Mouse (Mus musculus): ENCODE results near the gene H2-Q4. TPM values are rescaled to one million over a fixed set of nuclear protein-coding genes. Genes with fewer than 3 reads are reported as not detected.
"Not testable (repeated sequence)": the region's sequence is repeated elsewhere in the genome, so short reads cannot be mapped to it uniquely, and the experiment has no call there.

The H2-Q4 gene
- polyA plus RNA-seq, 1 experiment = 13.7 TPM

DNA sequence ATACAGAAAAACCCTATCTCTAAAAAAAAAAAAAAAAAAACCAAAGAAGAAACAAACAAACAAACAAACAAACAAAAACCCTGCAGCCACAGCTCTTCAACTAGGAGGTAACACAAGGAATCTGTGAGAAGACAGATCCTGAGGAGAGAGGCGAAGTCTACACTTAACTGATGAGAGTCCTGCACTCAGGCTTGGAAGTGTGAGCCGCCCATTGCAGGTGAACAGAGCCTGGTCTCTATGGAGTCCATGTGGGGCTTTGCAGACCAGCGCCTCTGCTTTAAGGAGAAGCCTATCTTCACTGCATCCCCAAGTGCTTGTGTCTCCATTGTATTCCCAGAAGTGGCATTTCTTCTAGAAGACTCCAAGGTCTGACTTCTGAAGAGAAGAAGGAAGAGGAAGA, 44.7 kb downstream of the H2-Q4 start:
- H3K27ac ChIP-seq (ENCODE audit: insufficient read depth, low read length); H3K4me3 ChIP-seq (ENCODE audit: insufficient read depth, low read length); H3K4me1 ChIP-seq (ENCODE audit: control insufficient read depth, insufficient read depth, low read length): not testable (repeated sequence)

DNA sequence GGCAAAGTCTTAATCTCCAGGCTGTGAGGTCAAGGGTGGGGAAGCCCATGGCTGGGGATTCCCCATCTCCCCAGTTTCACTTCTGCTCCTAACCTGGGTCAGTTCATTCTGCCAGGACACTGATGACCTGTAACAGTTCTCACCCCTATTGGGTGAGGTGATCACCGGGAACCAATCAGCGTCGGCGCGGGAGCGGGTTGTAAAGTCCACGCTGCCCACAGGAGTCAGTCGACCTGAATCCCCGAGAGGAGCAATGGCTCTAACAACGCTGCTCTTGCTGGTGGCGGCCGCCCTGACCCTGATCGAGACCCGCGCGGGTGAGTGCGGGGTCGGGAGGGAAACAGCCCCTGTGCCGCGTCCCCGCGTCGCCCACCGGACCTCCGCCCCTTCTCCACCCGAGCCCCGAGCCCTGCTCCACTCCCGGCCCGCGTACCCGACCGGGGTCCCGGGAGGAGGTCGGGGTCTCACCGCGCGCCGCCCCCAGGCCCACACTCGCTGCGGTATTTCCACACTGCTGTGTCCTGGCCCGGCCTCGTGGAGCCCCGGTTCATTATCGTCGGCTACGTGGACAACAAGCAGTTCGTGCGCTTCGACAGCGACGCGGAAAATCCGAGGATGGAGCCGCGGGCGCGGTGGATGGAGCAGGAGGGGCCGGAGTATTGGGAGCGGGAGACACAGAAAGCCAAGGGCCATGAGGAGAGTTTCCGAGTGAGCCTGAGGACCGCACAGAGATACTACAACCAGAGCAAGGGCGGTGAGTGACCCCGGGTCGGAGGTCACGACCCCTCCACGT, 45.4 kb downstream of the H2-Q4 start, which contains the start of gene H2-Q6:
H2-Q6 (plus strand) TSS at position 227 of the 793 bp plus-strand sequence.
- H3K4me3 ChIP-seq (ENCODE audit: insufficient read depth, low read length); H3K27ac ChIP-seq (ENCODE audit: insufficient read depth, low read length): not testable (repeated sequence)

DNA sequence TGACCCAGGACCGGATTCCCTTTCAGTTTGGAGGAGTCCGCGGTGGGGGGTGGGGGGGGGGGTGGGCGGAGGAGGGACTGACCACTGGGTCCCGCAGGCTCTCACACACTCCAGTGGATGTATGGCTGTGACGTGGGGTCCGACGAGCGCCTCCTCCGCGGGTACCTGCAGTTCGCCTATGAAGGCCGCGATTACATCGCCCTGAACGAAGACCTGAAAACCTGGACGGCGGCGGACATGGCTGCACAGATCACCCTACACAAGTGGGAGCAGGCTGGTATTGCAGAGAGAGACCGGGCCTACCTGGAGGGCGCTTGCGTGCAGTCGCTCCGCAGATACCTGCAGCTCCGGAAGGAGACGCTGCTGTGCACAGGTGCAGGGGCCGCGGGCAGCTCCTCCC, 46.1 kb downstream of the H2-Q4 start:
- not testable (repeated sequence) for H3K4me1 ChIP-seq (ENCODE audit: control insufficient read depth, insufficient read depth, low read length); H3K27ac ChIP-seq (ENCODE audit: insufficient read depth, low read length); H3K4me3 ChIP-seq (ENCODE audit: insufficient read depth, low read length)

More for the DNA sequence above, 45.4 kb downstream of the H2-Q4 start, which contains the start of gene H2-Q6:
- H3K4me1 ChIP-seq (ENCODE audit: control insufficient read depth, insufficient read depth, low read length) = not testable (repeated sequence)

DNA sequence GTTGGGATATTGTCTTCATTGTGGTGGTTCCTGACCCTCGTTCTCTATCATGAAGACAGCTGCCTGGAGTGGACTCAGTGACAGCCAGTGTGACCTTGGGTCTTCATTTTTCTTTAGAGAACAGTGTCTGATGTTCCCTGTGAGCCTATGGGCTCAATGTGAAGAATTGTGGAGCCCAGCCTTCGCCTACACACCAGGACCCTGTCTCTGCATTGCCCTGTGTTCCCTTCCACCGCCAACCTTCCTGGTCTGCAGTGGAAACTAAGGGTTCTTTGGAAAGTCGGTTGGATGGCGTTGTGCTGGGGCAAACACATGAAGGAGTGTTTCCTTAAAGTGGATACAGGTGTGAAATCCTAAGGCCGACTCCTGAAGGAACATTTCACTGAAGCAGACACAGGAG, 49.5 kb downstream of the H2-Q4 start:
- H3K27ac ChIP-seq (ENCODE audit: insufficient read depth, low read length); H3K4me1 ChIP-seq (ENCODE audit: control insufficient read depth, insufficient read depth, low read length); H3K4me3 ChIP-seq (ENCODE audit: insufficient read depth, low read length): not testable (repeated sequence)

DNA sequence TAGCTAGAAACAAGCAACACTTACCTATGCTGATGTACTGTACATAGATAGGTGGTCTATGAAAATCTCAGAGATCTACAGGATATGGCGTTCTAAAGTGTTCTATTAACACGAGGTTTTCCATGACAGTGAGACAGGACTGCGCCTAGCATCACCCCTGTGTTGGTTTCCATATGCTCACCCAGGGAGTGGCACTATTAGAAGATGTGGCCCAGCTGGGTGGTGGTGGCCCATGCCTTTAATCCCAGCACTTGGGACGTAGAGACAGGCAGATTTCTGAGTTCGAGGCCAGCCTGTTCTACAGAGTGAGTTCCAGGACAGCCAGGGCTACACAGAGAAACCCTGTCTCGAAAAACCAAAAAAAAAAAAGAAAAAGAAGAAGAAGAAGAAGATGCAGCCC, 51.3 kb downstream of the H2-Q4 start:
- not testable (repeated sequence) for H3K4me1 ChIP-seq (ENCODE audit: control insufficient read depth, insufficient read depth, low read length); H3K4me3 ChIP-seq (ENCODE audit: insufficient read depth, low read length); H3K27ac ChIP-seq (ENCODE audit: insufficient read depth, low read length)

DNA sequence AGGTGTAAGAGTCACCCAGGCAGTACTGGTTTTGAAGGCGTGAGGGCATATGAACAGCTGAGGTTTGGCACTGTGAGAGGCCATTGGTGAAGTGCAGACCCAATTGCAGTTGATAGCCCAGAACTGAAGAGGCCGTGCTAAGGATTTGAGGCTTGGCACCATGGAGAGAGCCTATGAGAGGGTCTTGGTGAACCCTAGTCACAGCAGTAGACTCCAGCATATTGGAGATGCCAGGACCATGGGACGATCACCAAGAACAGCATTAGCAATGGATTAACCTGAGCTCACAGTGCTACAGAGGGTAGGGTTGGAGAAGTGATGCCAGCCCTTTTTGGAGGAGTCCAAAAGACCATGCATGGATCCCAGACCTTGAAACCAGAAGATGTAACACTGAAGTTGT, 52.8 kb downstream of the H2-Q4 start:
- not testable (repeated sequence) for H3K27ac ChIP-seq (ENCODE audit: insufficient read depth, low read length); H3K4me3 ChIP-seq (ENCODE audit: insufficient read depth, low read length); H3K4me1 ChIP-seq (ENCODE audit: control insufficient read depth, insufficient read depth, low read length)

DNA sequence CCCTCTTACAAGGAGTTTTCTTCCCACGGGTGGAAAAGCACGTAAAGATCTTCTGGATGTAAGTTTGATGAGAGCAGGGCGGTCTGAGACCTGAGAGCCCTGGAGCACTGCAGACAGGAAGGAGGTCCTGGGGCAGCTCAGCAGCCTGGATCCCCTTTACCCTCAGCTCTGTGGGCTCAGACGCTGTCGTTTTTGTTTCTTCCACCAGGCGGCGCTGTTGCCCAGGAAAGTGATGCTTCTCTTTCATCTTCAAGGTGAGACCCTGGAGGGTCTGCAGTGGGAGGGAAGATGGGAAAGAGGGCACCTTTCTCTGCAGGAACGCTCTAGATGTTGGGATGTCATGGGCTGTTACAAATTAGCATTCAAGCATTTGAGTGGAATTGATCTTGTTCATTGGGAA, 55.4 kb downstream of the H2-Q4 start:
- H3K27ac ChIP-seq (ENCODE audit: insufficient read depth, low read length); H3K4me1 ChIP-seq (ENCODE audit: control insufficient read depth, insufficient read depth, low read length); H3K4me3 ChIP-seq (ENCODE audit: insufficient read depth, low read length): not testable (repeated sequence)

Other genes with a start within 250 kb of the H2-Q4 start
- 0.48 TPM in 1 of 2 replicates, not detected in the other for gene Apom, start 247.6 kb upstream of the H2-Q4 start, polyA plus RNA-seq (2011; ENCODE audit: insufficient read length, low read depth, missing spikeins)
- gene Bag6, start 244.4 kb upstream of the H2-Q4 start, polyA plus RNA-seq (2011; ENCODE audit: insufficient read length, low read depth, missing spikeins) = 193 and 196 TPM in 2 replicates
- gene Prrc2a, start 214.7 kb upstream of the H2-Q4 start, polyA plus RNA-seq (2011; ENCODE audit: insufficient read length, low read depth, missing spikeins) = 174 and 183 TPM in 2 replicates
- not detected in 2 replicates for gene Aif1, start 203.5 kb upstream of the H2-Q4 start, polyA plus RNA-seq (2011; ENCODE audit: insufficient read length, low read depth, missing spikeins)
- gene Lst1, start 191.2 kb upstream of the H2-Q4 start, polyA plus RNA-seq (2011; ENCODE audit: insufficient read length, low read depth, missing spikeins) = 2.5 and 3.5 TPM in 2 replicates
- gene Ltb, start 185.2 kb upstream of the H2-Q4 start, polyA plus RNA-seq (2011; ENCODE audit: insufficient read length, low read depth, missing spikeins) = not detected in 2 replicates
- gene Tnf, start 177.6 kb upstream of the H2-Q4 start, polyA plus RNA-seq (2011; ENCODE audit: insufficient read length, low read depth, missing spikeins) = 0.35 TPM in 1 of 2 replicates, not detected in the other
- not detected in 2 replicates for gene Lta, start 174.3 kb upstream of the H2-Q4 start, polyA plus RNA-seq (2011; ENCODE audit: insufficient read length, low read depth, missing spikeins)
- gene Gm16181, start 158.8 kb upstream of the H2-Q4 start, polyA plus RNA-seq (2011; ENCODE audit: insufficient read length, low read depth, missing spikeins) = not detected in 2 replicates
- 2.0 and 3.7 TPM in 2 replicates for gene Atp6v1g2, start 146.0 kb upstream of the H2-Q4 start, polyA plus RNA-seq (2011; ENCODE audit: insufficient read length, low read depth, missing spikeins)
- 7.9 and 10.1 TPM in 2 replicates for gene Nfkbil1, start 143.8 kb upstream of the H2-Q4 start, polyA plus RNA-seq (2011; ENCODE audit: insufficient read length, low read depth, missing spikeins)
- gene Ddx39b, start 137.9 kb upstream of the H2-Q4 start, polyA plus RNA-seq (2011; ENCODE audit: insufficient read length, low read depth, missing spikeins) = 182 and 227 TPM in 2 replicates
- 98.1 and 108 TPM in 2 replicates for gene H2-D1, start 116.9 kb upstream of the H2-Q4 start, polyA plus RNA-seq (2011; ENCODE audit: insufficient read length, low read depth, missing spikeins)
- not detected in 2 replicates for gene H2-Q1, start 59.2 kb upstream of the H2-Q4 start, polyA plus RNA-seq (2011; ENCODE audit: insufficient read length, low read depth, missing spikeins)
- gene H2-Q2, start 37.4 kb upstream of the H2-Q4 start, polyA plus RNA-seq (2011; ENCODE audit: insufficient read length, low read depth, missing spikeins) = not detected in 2 replicates
- 0.28 and 0.32 TPM in 2 replicates for gene H2-Q6, start 45.2 kb downstream of the H2-Q4 start, polyA plus RNA-seq (2011; ENCODE audit: insufficient read length, low read depth, missing spikeins)
- 0.57 and 1.8 TPM in 2 replicates for gene H2-Q7, start 59.5 kb downstream of the H2-Q4 start, polyA plus RNA-seq (2011; ENCODE audit: insufficient read length, low read depth, missing spikeins)
- gene H2-Q10, start 90.5 kb downstream of the H2-Q4 start, polyA plus RNA-seq (2011; ENCODE audit: insufficient read length, low read depth, missing spikeins) = not detected in 2 replicates
- gene Pou5f1, start 126.4 kb downstream of the H2-Q4 start, polyA plus RNA-seq (2011; ENCODE audit: insufficient read length, low read depth, missing spikeins) = 0.39 TPM in 1 of 2 replicates, not detected in the other
- 25.5 and 30.6 TPM in 2 replicates for gene Tcf19, start 137.2 kb downstream of the H2-Q4 start, polyA plus RNA-seq (2011; ENCODE audit: insufficient read length, low read depth, missing spikeins)
- 18.6 and 22.8 TPM in 2 replicates for gene Cchcr1, start 137.5 kb downstream of the H2-Q4 start, polyA plus RNA-seq (2011; ENCODE audit: insufficient read length, low read depth, missing spikeins)
- gene Psors1c2, start 153.6 kb downstream of the H2-Q4 start, polyA plus RNA-seq (2011; ENCODE audit: insufficient read length, low read depth, missing spikeins) = 0.63 TPM in 1 of 2 replicates, not detected in the other
- 19.8 and 28.6 TPM in 2 replicates for gene Cdsn, start 172.5 kb downstream of the H2-Q4 start, polyA plus RNA-seq (2011; ENCODE audit: insufficient read length, low read depth, missing spikeins)
- gene 2300002M23Rik, start 187.8 kb downstream of the H2-Q4 start, polyA plus RNA-seq (2011; ENCODE audit: insufficient read length, low read depth, missing spikeins) = not detected in 2 replicates
- gene Sfta2, start 221.9 kb downstream of the H2-Q4 start, polyA plus RNA-seq (2011; ENCODE audit: insufficient read length, low read depth, missing spikeins) = not detected in 2 replicates
- gene Gm9573, start 247.0 kb downstream of the H2-Q4 start, polyA plus RNA-seq (2011; ENCODE audit: insufficient read length, low read depth, missing spikeins) = not detected in 2 replicates

Measured in embryonic fibroblast, embryonic 13.5 days (primary cell).